Mouse (Mus musculus) midbrain, embryonic 12.5 days (tissue): ENCODE data around the gene Fgf11. TPM values are rescaled to one million over a fixed set of nuclear protein-coding genes. Genes with fewer than 3 reads are reported as not detected.

ENCODE experiments used
- ATAC-seq: fragments of 200-750 bp; cut with Nextera tagmentation; 2 replicates; pipeline ENCODE4 v1.8.0; 2017; ENCODE audit warnings: low read depth, moderate TSS enrichment, moderate library complexity; ENCODE audit not compliant: low FRiP score
- H3K27ac ChIP-seq: fragments of 300-500 bp; sonication (generic); replicated peaks from 2 replicates; pipeline ENCODE4 v1.5.1; 2016; ENCODE audit warnings: mild to moderate bottlenecking
- H3K27me3 ChIP-seq: fragments of 300-500 bp; sonication (generic); 2 replicates; pipeline ENCODE4 v1.6.1; 2016; ENCODE audit warnings: mild to moderate bottlenecking
- H3K36me3 ChIP-seq: fragments of 300-500 bp; sonication (generic); 2 replicates; pipeline ENCODE4 v1.6.1; 2016
- H3K4me1 ChIP-seq: fragments of 300-500 bp; sonication (generic); 2 replicates; pipeline ENCODE4 v1.6.1; 2016
- H3K4me2 ChIP-seq: fragments of 300-500 bp; sonication (generic); replicated peaks from 2 replicates; pipeline ENCODE4 v1.6.1; 2016; ENCODE audit warnings: mild to moderate bottlenecking, moderate library complexity
- H3K4me3 ChIP-seq: fragments of 300-500 bp; sonication (generic); 2 replicates; pipeline ENCODE4 v1.5.1; 2016; ENCODE audit warnings: mild to moderate bottlenecking
- H3K9ac ChIP-seq: fragments of 300-500 bp; sonication (generic); replicated peaks from 2 replicates; pipeline ENCODE4 v1.6.1; 2016; ENCODE audit warnings: mild to moderate bottlenecking, moderate library complexity
- H3K9me3 ChIP-seq: fragments of 300-500 bp; sonication (generic); 2 replicates; pipeline ENCODE4 v1.6.1; 2016; ENCODE audit warnings: mild to moderate bottlenecking
- whole genome bisulfite sequencing: fragments of 180-500 bp; shearing (Covaris S2); methylation state at CpG from one replicate; pipeline ENCODE4 v1.1.7; 2016; 5-methylcytosine and 5-hydroxymethylcytosine counted together
- polyA plus RNA-seq: library from polyadenylated mRNA; unstranded; fragments of >200 nt; fragmentation: Nextera tagmentation; extraction: Ambion mirVana; gene quantifications from 2 replicates; pipeline ENCODE4 v1.2.1, GENCODE M21; 2016

Gene Fgf11
- polyA plus RNA-seq, 1 experiment from 2014 or later: 2.7 TPM

GRCm38 (mm10) chr11:69797924-69798323, 3.7 kb downstream of the Fgf11 start:
- 84% methylated on average over 7 of the region's 7 CpGs for WGBS
- H3K27ac ChIP-seq: no peak overlapping the region
- peaks cover 48% of the 10 kb centered on the region for H3K4me1 ChIP-seq
- no peaks in the 10 kb centered on the region for H3K36me3 ChIP-seq
- H3K9ac ChIP-seq: no peak overlapping the region
- H3K4me3 ChIP-seq: no peak overlapping the region
- no peaks in the 10 kb centered on the region for H3K9me3 ChIP-seq
- peaks cover 58% of the 10 kb centered on the region for H3K27me3 ChIP-seq
- H3K4me2 ChIP-seq: no peak overlapping the region
- ATAC-seq: no peak

- peak overlapping the region; percentile 35; the same call in 1 of the 2 replicates for H3K9ac ChIP-seq
- H3K4me3 ChIP-seq: peak overlapping the region; percentile 43
- no peak for ATAC-seq
- H3K9me3 ChIP-seq: no peaks in the 10 kb centered on the region
- peak overlapping the region; percentile 74 for H3K4me2 ChIP-seq
- H3K27ac ChIP-seq: no peak overlapping the region; the same call in 1 of the 2 replicates
- peaks cover 29% of the 10 kb centered on the region for H3K4me1 ChIP-seq
- WGBS: 1% methylated on average over 13 of the region's 13 CpGs
- H3K27me3 ChIP-seq: peaks cover 44% of the 10 kb centered on the region
- no peaks in the 10 kb centered on the region for H3K36me3 ChIP-seq
Observed at GRCm38 (mm10) chr11:69795983-69796435, 5.6 kb downstream of the Fgf11 start.

- 3% methylated on average over 52 of the region's 52 CpGs for WGBS
- no peaks in the 10 kb centered on the region for H3K36me3 ChIP-seq
- H3K9me3 ChIP-seq: no peaks in the 10 kb centered on the region
- H3K27ac ChIP-seq: no peak within 1 kb of the TSS; the same call in 1 of the 2 replicates
- peaks cover 44% of the 10 kb centered on the region for H3K27me3 ChIP-seq
- peak within 1 kb of the TSS; percentile 74 for H3K4me2 ChIP-seq
- H3K9ac ChIP-seq: peak within 1 kb of the TSS; percentile 35; the same call in 1 of the 2 replicates
- peak; percentile 92 for ATAC-seq
- H3K4me1 ChIP-seq: peaks cover 26% of the 10 kb centered on the region
- H3K4me3 ChIP-seq: peak within 1 kb of the TSS; percentile 43
Observed at GRCm38 (mm10) chr11:69795168-69795982, 6.3 kb downstream of the Fgf11 start, which contains the start of gene Chrnb1. Gene Chrnb1, minus strand, starts transcription at chr11:69795943.

- Histone ChIP-seq H3K9me3 (no peaks in the 10 kb centered on the region), H3K4me1 (peaks cover 9% of the 10 kb centered on the region), H3K36me3 (no peaks in the 10 kb centered on the region), H3K27ac (no peak overlapping the region), H3K27me3 (peaks cover 43% of the 10 kb centered on the region), H3K4me3 (no peak overlapping the region), H3K9ac (no peak overlapping the region), H3K4me2 (no peak overlapping the region)
- WGBS: 60% methylated on average over 5 of the region's 5 CpGs
- no peak for ATAC-seq
Observed at GRCm38 (mm10) chr11:69793429-69793828, 8.2 kb downstream of the Fgf11 start.

- 77% methylated on average over 5 of the region's 5 CpGs for WGBS
- no peak overlapping the region for H3K4me2 ChIP-seq
- no peaks in the 10 kb centered on the region for H3K36me3 ChIP-seq
- no peak for ATAC-seq
- no peak overlapping the region for H3K9ac ChIP-seq
- no peak overlapping the region for H3K4me3 ChIP-seq
- H3K4me1 ChIP-seq: peaks cover 9% of the 10 kb centered on the region
- peaks cover 25% of the 10 kb centered on the region for H3K27me3 ChIP-seq
- no peak overlapping the region for H3K27ac ChIP-seq
- no peaks in the 10 kb centered on the region for H3K9me3 ChIP-seq
Observed at GRCm38 (mm10) chr11:69791420-69791819, 10.2 kb downstream of the Fgf11 start.

GRCm38 (mm10) chr11:69789431-69789830, 12.2 kb downstream of the Fgf11 start:
- Histone ChIP-seq H3K4me2 (no peak overlapping the region), H3K4me3 (no peak overlapping the region), H3K27ac (no peak overlapping the region), H3K27me3 (peaks cover 16% of the 10 kb centered on the region), H3K4me1 (no peaks in the 10 kb centered on the region), H3K9me3 (no peaks in the 10 kb centered on the region), H3K36me3 (no peaks in the 10 kb centered on the region), H3K9ac (no peak overlapping the region)
- WGBS: 69% methylated on average over 5 of the region's 5 CpGs
- no peak for ATAC-seq

GRCm38 (mm10) chr11:69787306-69787705, 14.4 kb downstream of the Fgf11 start:
- peaks cover 3% of the 10 kb centered on the region for H3K27me3 ChIP-seq
- no peak overlapping the region for H3K4me2 ChIP-seq
- no peak for ATAC-seq
- 84% methylated on average over 5 of the region's 5 CpGs for WGBS
- H3K4me1 ChIP-seq: no peaks in the 10 kb centered on the region
- H3K4me3 ChIP-seq: no peak overlapping the region
- H3K36me3 ChIP-seq: no peaks in the 10 kb centered on the region
- no peak overlapping the region for H3K9ac ChIP-seq
- no peaks in the 10 kb centered on the region for H3K9me3 ChIP-seq
- no peak overlapping the region for H3K27ac ChIP-seq

GRCm38 (mm10) chr11:69784793-69785272, 16.8 kb downstream of the Fgf11 start:
- Histone ChIP-seq H3K4me1 (no peaks in the 10 kb centered on the region), H3K27me3 (peaks cover 3% of the 10 kb centered on the region), H3K36me3 (no peaks in the 10 kb centered on the region), H3K9ac (no peak overlapping the region), H3K27ac (no peak overlapping the region), H3K4me2 (no peak overlapping the region), H3K4me3 (no peak overlapping the region), H3K9me3 (no peaks in the 10 kb centered on the region)
- ATAC-seq: no peak
- WGBS: 51% methylated on average over 15 of the region's 15 CpGs

- WGBS: 58% methylated on average over 4 of the region's 4 CpGs
- H3K9me3 ChIP-seq: no peaks in the 10 kb centered on the region
Observed at GRCm38 (mm10) chr11:69781828-69782227, 19.8 kb downstream of the Fgf11 start.

GRCm38 (mm10) chr11:69778985-69779384, 22.7 kb downstream of the Fgf11 start:
- Histone ChIP-seq H3K27ac (no peak overlapping the region), H3K9me3 (no peaks in the 10 kb centered on the region), H3K4me1 (no peaks in the 10 kb centered on the region), H3K27me3 (peaks cover 21% of the 10 kb centered on the region), H3K4me3 (no peak overlapping the region), H3K9ac (no peak overlapping the region), H3K4me2 (no peak overlapping the region), H3K36me3 (0 out of 2 replicates have a peak, but pooled peaks cover 4% of the 10 kb centered on the region)
- ATAC-seq: no peak
- WGBS: 49% methylated on average over 7 of the region's 7 CpGs

More at GRCm38 (mm10) chr11:69781828-69782227, 19.8 kb downstream of the Fgf11 start:
- no peak overlapping the region for H3K4me2 ChIP-seq
- no peak overlapping the region for H3K27ac ChIP-seq
- no peak overlapping the region for H3K9ac ChIP-seq
- no peak overlapping the region for H3K4me3 ChIP-seq
- no peak for ATAC-seq
- peaks cover 15% of the 10 kb centered on the region for H3K27me3 ChIP-seq
- H3K4me1 ChIP-seq: no peaks in the 10 kb centered on the region
- no peaks in the 10 kb centered on the region for H3K36me3 ChIP-seq

- H3K27me3 ChIP-seq: peaks cover 21% of the 10 kb centered on the region
- no peak overlapping the region for H3K4me3 ChIP-seq
- H3K4me1 ChIP-seq: no peaks in the 10 kb centered on the region
- WGBS: 73% methylated on average over 23 of the region's 23 CpGs
- 0 out of 2 replicates have a peak, but pooled peaks cover 4% of the 10 kb centered on the region for H3K36me3 ChIP-seq
- H3K9ac ChIP-seq: no peak overlapping the region
- no peak overlapping the region for H3K4me2 ChIP-seq
- H3K9me3 ChIP-seq: no peaks in the 10 kb centered on the region
- H3K27ac ChIP-seq: no peak overlapping the region
- ATAC-seq: no peak
Observed at GRCm38 (mm10) chr11:69778258-69778982, 23.2 kb downstream of the Fgf11 start.
